Mouse (Mus musculus) midbrain, embryonic 13.5 days (tissue): ENCODE results near the gene Bmpr1b. TPM values are rescaled to one million over a fixed set of nuclear protein-coding genes. Genes with fewer than 3 reads are reported as not detected.
A peak's percentile ranks its signal among the peaks of the same experiment; 100 is the strongest.

Source experiments
- ATAC-seq: fragments of 200-750 bp; cut with Nextera tagmentation; 2 replicates; pipeline ENCODE4 v1.8.0; 2017; ENCODE audit warnings: mild to moderate bottlenecking, moderate TSS enrichment, moderate library complexity
- H3K27ac ChIP-seq: fragments of 300-500 bp; sonication (generic); 2 replicates; pipeline ENCODE4 v1.5.1; 2015; ENCODE audit warnings: inconsistent platforms, mild to moderate bottlenecking, moderate library complexity
- H3K27me3 ChIP-seq: fragments of 300-500 bp; sonication (generic); 2 replicates; pipeline ENCODE4 v1.6.1; 2015; ENCODE audit warnings: mild to moderate bottlenecking, inconsistent platforms
- H3K36me3 ChIP-seq: fragments of 300-500 bp; sonication (generic); 2 replicates; pipeline ENCODE4 v1.6.1; 2015; ENCODE audit warnings: mild to moderate bottlenecking, inconsistent platforms
- H3K4me1 ChIP-seq: fragments of 300-500 bp; sonication (generic); replicated peaks from 2 replicates; pipeline ENCODE4 v1.6.1; 2015; ENCODE audit warnings: inconsistent platforms
- H3K4me2 ChIP-seq: fragments of 300-500 bp; sonication (generic); replicated peaks from 2 replicates; pipeline ENCODE4 v1.6.1; 2015; ENCODE audit warnings: moderate library complexity, mild to moderate bottlenecking, inconsistent platforms
- H3K4me3 ChIP-seq: fragments of 300-500 bp; sonication (generic); replicated peaks from 2 replicates; pipeline ENCODE4 v1.5.1; 2015; ENCODE audit warnings: mild to moderate bottlenecking, inconsistent platforms
- H3K9ac ChIP-seq: fragments of 300-500 bp; sonication (generic); replicated peaks from 2 replicates; pipeline ENCODE4 v1.6.1; 2015; ENCODE audit warnings: mild to moderate bottlenecking, inconsistent platforms
- H3K9me3 ChIP-seq: fragments of 300-500 bp; sonication (generic); 2 replicates; pipeline ENCODE4 v1.6.1; 2016; ENCODE audit warnings: mild to moderate bottlenecking, inconsistent platforms
- WGBS: fragments of 180-500 bp; shearing (Covaris S2); methylation state at CpG from one replicate; pipeline ENCODE4 v1.1.7; 2015; 5-methylcytosine and 5-hydroxymethylcytosine counted together
- polyA plus RNA-seq: library from polyadenylated mRNA; unstranded; fragments of >200 nt; fragmentation: Nextera tagmentation; extraction: Ambion mirVana; gene quantifications from 2 replicates; pipeline ENCODE4 v1.2.1, GENCODE M21; 2015

The Bmpr1b gene
- polyA plus RNA-seq, 1 experiment from 2014 or later: 2.8 TPM

GRCm38 (mm10) chr3:142063536-142064226 lies 105.5 kb downstream of the Bmpr1b start:
- H3K9ac ChIP-seq: no peak overlapping the region
- no peaks in the 10 kb centered on the region for H3K27me3 ChIP-seq
- no peaks in the 10 kb centered on the region for H3K9me3 ChIP-seq
- WGBS: 29% methylated on average over 12 of the region's 12 CpGs
- no peak overlapping the region for H3K27ac ChIP-seq
- no peaks in the 10 kb centered on the region for H3K36me3 ChIP-seq
- H3K4me3 ChIP-seq: no peak overlapping the region
- H3K4me1 ChIP-seq: peaks cover 9% of the 10 kb centered on the region; the same call in 1 of the 2 replicates
- H3K4me2 ChIP-seq: no peak overlapping the region
- peak; percentile 86 for ATAC-seq

GRCm38 (mm10) chr3:142061267-142061666 lies 108.0 kb downstream of the Bmpr1b start:
- H3K4me3 ChIP-seq: no peak overlapping the region
- peaks cover 9% of the 10 kb centered on the region; the same call in 1 of the 2 replicates for H3K4me1 ChIP-seq
- no peaks in the 10 kb centered on the region for H3K36me3 ChIP-seq
- no peaks in the 10 kb centered on the region for H3K27me3 ChIP-seq
- whole genome bisulfite sequencing: 95% methylated on average over 5 of the region's 5 CpGs
- H3K27ac ChIP-seq: no peak overlapping the region
- no peak overlapping the region for H3K9ac ChIP-seq
- no peak overlapping the region for H3K4me2 ChIP-seq
- ATAC-seq: no peak
- H3K9me3 ChIP-seq: no peaks in the 10 kb centered on the region

GRCm38 (mm10) chr3:142059890-142060289 lies 109.3 kb downstream of the Bmpr1b start:
- H3K9ac ChIP-seq: no peak overlapping the region
- no peak overlapping the region for H3K4me3 ChIP-seq
- no peaks in the 10 kb centered on the region for H3K9me3 ChIP-seq
- H3K27me3 ChIP-seq: no peaks in the 10 kb centered on the region
- H3K27ac ChIP-seq: no peak overlapping the region
- H3K4me2 ChIP-seq: no peak overlapping the region
- peaks cover 9% of the 10 kb centered on the region; the same call in 1 of the 2 replicates for H3K4me1 ChIP-seq
- ATAC-seq: no peak
- no peaks in the 10 kb centered on the region for H3K36me3 ChIP-seq
- WGBS: 82% methylated on average over 3 of the region's 3 CpGs

GRCm38 (mm10) chr3:142050681-142051080 lies 118.5 kb downstream of the Bmpr1b start:
- Histone ChIP-seq H3K9ac (no peak overlapping the region), H3K36me3 (no peaks in the 10 kb centered on the region), H3K27ac (no peak overlapping the region), H3K4me3 (no peak overlapping the region), H3K4me2 (no peak overlapping the region), H3K4me1 (no peaks in the 10 kb centered on the region), H3K9me3 (no peaks in the 10 kb centered on the region), H3K27me3 (no peaks in the 10 kb centered on the region)
- ATAC-seq: no peak
- WGBS: 95% methylated on average over 2 of the region's 2 CpGs

- Histone ChIP-seq H3K9me3 (no peaks in the 10 kb centered on the region), H3K27me3 (no peaks in the 10 kb centered on the region), H3K4me1 (no peaks in the 10 kb centered on the region), H3K4me2 (no peak overlapping the region), H3K27ac (no peak overlapping the region), H3K4me3 (no peak overlapping the region), H3K9ac (no peak overlapping the region), H3K36me3 (no peaks in the 10 kb centered on the region)
- no peak for ATAC-seq
- WGBS: 89% methylated on average over 3 of the region's 3 CpGs
Observed at GRCm38 (mm10) chr3:142049610-142050009, 119.6 kb downstream of the Bmpr1b start.

DNA sequence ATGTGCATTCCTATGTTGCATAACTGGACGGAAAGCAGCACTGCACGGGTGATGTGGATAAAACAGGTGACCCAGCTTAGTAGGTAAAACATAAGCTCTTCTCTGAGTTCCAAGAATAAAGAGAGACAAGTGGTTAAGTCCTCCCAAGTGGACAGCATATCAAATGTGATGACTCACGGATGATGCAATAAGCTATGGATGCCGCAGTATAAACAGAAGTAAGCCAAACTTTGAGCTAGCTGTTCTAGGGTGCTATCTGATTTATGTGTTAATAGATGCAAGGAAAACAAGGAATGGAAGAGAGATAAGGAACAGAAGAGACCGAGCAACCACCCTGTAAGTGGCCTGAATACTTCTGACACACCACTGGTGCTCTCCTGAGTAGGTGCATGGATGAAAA lies 120.1 kb downstream of the Bmpr1b start:
- no peaks in the 10 kb centered on the region for H3K4me1 ChIP-seq
- ATAC-seq: no peak
- no peaks in the 10 kb centered on the region for H3K9me3 ChIP-seq
- H3K27ac ChIP-seq: no peak overlapping the region
- no peak overlapping the region for H3K4me2 ChIP-seq
- no peaks in the 10 kb centered on the region for H3K36me3 ChIP-seq
- H3K27me3 ChIP-seq: no peaks in the 10 kb centered on the region
- no peak overlapping the region for H3K9ac ChIP-seq
- H3K4me3 ChIP-seq: no peak overlapping the region
- WGBS: 91% methylated on average over 5 of the region's 5 CpGs

DNA sequence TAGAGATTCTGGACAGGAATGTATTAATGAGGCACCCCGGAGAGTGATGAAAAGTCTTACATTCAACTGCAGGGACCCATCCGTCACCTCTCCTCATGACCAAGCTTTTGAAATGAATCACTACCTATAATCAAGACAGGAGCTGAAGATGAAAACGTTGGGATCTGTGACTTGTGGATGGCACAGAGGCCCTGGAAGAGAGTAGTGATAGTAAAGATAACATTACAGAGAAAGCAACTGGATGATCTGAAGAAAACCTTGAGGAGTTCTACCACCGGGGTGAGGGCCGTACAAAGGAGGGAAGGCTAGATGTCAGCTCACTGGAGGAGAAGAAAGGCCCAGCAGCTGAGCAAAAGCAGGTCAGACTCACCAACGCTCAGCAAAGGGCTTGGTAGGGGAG lies 120.7 kb downstream of the Bmpr1b start:
- WGBS: 74% methylated on average over 6 of the region's 6 CpGs
- Histone ChIP-seq H3K36me3 (no peaks in the 10 kb centered on the region), H3K9me3 (no peaks in the 10 kb centered on the region), H3K4me3 (no peak overlapping the region), H3K9ac (no peak overlapping the region), H3K4me2 (no peak overlapping the region), H3K4me1 (no peaks in the 10 kb centered on the region), H3K27ac (no peak overlapping the region), H3K27me3 (no peaks in the 10 kb centered on the region)
- ATAC-seq: no peak

DNA sequence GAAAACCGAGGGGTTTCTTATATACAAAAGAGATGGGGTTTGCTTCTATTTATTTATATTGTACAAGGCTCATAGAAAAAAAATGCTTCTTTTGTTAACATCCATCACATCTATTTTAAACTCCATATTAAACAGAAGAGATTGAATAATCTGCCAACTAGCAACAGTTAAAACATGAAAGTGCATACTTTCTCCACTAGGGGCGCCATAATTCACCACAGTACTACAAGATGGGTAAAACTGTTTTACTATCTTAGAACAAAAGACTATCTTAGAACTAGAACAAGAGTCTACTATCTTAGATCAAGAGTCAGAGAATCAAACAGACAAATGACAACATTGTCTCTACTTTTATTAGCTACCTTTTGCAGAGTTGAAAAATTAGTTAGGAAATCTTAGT lies 125.8 kb downstream of the Bmpr1b start:
- Histone ChIP-seq H3K9me3 (no peaks in the 10 kb centered on the region), H3K4me1 (no peaks in the 10 kb centered on the region), H3K9ac (no peak overlapping the region), H3K4me2 (no peak overlapping the region), H3K27me3 (no peaks in the 10 kb centered on the region), H3K27ac (no peak overlapping the region), H3K4me3 (no peak overlapping the region), H3K36me3 (no peaks in the 10 kb centered on the region)
- WGBS: 47% methylated on average over 2 of the region's 2 CpGs
- no peak for ATAC-seq

DNA sequence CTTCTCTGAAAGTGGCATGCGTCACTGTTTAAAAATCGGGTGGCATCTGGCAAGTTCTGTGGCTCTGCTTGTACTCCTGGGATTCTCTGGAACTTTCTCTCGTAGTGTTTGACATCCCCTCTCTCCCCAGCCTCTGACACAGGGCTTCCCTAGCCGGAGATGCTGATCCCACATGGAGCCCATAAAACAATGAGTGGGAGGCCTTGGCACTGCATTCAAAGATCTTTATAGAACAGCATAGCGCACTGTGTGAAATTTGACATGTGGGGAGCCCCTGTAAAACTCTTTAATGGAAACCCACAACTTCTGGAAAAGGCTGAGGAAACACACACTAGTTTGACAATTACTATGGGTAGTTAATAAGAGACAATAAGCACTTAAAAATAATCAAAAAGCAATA lies 126.2 kb downstream of the Bmpr1b start:
- Histone ChIP-seq H3K4me2 (no peak overlapping the region), H3K27ac (no peak overlapping the region), H3K9me3 (no peaks in the 10 kb centered on the region), H3K4me1 (no peaks in the 10 kb centered on the region), H3K4me3 (no peak overlapping the region), H3K36me3 (no peaks in the 10 kb centered on the region), H3K27me3 (no peaks in the 10 kb centered on the region), H3K9ac (no peak overlapping the region)
- ATAC-seq: no peak
- 88% methylated on average over 5 of the region's 5 CpGs for WGBS

GRCm38 (mm10) chr3:142040345-142040744 lies 128.9 kb downstream of the Bmpr1b start:
- Histone ChIP-seq H3K9ac (no peak overlapping the region), H3K27ac (no peak overlapping the region), H3K4me2 (no peak overlapping the region), H3K4me1 (no peaks in the 10 kb centered on the region), H3K9me3 (no peaks in the 10 kb centered on the region), H3K36me3 (no peaks in the 10 kb centered on the region), H3K4me3 (no peak overlapping the region), H3K27me3 (no peaks in the 10 kb centered on the region)
- ATAC-seq: no peak
- 93% methylated on average over 5 of the region's 5 CpGs for WGBS

DNA sequence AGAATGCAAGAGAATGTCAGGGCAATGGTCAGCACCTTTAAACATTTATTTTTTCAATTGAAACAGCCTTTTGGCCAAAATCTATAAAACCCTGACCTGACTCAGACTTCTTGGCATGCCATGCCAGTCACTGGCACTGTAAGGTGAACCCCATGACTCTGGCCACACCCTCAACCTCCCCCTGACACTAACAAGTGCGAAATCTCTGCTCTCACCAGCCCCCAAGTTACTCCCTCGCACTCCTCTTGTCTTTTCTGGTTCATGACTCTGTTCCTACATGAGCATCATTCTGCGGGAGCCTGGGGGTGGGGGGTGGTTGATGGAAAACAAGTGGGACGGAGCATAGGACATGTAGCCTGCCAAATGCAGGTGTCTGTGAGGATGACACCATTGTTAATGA lies 135.1 kb downstream of the Bmpr1b start:
- H3K36me3 ChIP-seq: no peaks in the 10 kb centered on the region
- no peaks in the 10 kb centered on the region for H3K27me3 ChIP-seq
- no peak overlapping the region for H3K4me2 ChIP-seq
- H3K9me3 ChIP-seq: no peaks in the 10 kb centered on the region
- WGBS: 73% methylated on average over 4 of the region's 4 CpGs
- no peaks in the 10 kb centered on the region for H3K4me1 ChIP-seq
- no peak overlapping the region for H3K9ac ChIP-seq
- no peak for ATAC-seq
- H3K4me3 ChIP-seq: no peak overlapping the region
- no peak overlapping the region for H3K27ac ChIP-seq

DNA sequence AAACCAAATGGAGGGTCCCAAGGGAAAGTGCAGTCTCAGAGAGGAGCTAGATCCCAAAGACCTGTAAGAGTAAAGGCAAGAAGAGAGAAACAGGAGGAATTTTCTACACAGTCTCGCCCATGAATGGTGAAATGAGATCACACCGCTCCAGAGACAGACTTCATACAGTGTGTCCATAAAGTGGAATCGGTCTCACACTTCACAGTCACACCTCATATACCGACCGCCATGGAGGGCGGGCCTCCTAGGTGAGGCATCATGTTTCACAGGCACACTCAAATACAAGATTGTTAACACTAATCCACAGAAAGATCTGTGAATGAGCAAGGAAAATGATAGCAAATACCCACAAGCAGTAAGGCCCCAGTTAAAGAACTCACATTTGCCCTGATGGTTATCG lies 149.5 kb downstream of the Bmpr1b start:
- WGBS: 90% methylated on average over 7 of the region's 7 CpGs
- H3K9ac ChIP-seq: no peak overlapping the region
- H3K27ac ChIP-seq: no peak overlapping the region
- no peak overlapping the region for H3K4me2 ChIP-seq
- H3K4me1 ChIP-seq: no peaks in the 10 kb centered on the region
- H3K27me3 ChIP-seq: no peaks in the 10 kb centered on the region
- no peak overlapping the region for H3K4me3 ChIP-seq
- no peaks in the 10 kb centered on the region for H3K9me3 ChIP-seq
- ATAC-seq: no peak
- no peaks in the 10 kb centered on the region for H3K36me3 ChIP-seq

DNA sequence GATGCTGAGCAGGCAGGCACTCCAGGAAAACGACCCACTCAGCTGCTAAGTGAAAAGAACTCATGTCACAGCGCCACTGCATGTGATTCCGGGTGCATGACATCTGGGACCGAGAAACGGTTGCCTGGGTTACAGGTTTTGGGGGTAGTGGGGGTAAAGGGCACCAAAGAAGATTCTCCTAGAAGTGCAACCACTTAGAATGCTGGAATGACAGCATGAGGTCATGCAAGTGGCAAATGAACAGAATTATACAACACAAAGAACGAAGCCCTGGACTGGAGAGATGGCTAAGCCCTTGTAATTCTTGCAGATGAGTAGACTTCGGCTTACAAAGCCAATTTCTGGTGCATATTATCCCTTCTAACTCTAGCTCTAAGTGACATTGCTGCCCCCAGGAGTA lies 184.7 kb downstream of the Bmpr1b start:
- no peaks in the 10 kb centered on the region for H3K9me3 ChIP-seq
- H3K27ac ChIP-seq: no peak overlapping the region
- H3K4me2 ChIP-seq: no peak overlapping the region
- peaks cover 8% of the 10 kb centered on the region; the same call in 1 of the 2 replicates for H3K4me1 ChIP-seq
- whole genome bisulfite sequencing: 21% methylated on average over 7 of the region's 7 CpGs
- no peaks in the 10 kb centered on the region for H3K27me3 ChIP-seq
- no peak overlapping the region for H3K4me3 ChIP-seq
- 0 out of 2 replicates have a peak, but pooled peaks have one; percentile 34 for ATAC-seq
- no peak overlapping the region for H3K9ac ChIP-seq
- H3K36me3 ChIP-seq: no peaks in the 10 kb centered on the region
